Mouse (Mus musculus) kidney, adult 11 months (tissue): ENCODE results near the gene Gm20388.
A peak's percentile ranks its signal among the peaks of the same experiment; 100 is the strongest.

Experiments
- DNase-seq: peaks from one replicate; pipeline ENCODE4 v3.0.0; 2022

Gene Gm20388

DNA sequence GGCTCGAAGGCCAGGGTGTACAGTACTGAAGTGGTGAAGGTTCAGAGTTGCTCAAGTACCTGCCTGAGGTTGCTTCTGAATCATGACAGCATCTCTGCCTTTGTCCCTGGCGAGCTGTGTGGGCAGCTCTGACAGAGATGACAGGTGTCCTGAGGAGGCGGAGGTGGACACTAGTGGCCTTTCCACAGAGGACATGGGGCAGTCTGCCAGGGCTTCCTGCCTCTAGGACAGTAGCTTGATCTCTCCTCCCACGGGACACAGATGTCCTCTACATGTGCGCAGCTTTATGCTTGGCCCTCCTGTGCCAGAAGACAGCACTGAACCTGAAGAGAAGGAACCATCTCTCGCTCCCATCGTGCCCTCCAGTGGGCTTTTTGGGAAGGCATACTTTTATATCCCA, 222.5 kb downstream of the Gm20388 start:
- DNase-seq: peak; percentile 59

DNA sequence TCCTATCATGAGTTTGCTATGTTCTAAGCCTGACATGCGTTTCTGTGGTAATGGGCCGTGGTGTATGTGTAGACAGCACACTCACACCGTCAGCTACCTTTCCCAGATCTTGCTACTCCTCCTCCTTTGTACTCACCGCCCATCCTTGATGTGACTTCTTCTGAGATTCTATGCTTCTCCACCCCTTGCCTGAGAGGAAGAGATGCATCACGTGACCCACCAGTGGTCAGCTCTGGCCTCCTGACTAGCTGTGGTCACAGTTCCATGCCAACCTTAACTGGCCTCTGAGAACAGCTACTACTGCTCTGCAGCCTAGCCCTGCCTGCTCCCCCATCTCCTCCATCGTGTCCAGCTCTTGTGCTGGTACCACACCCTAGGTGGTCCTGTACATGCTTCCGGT, 225.0 kb downstream of the Gm20388 start:
- DNase-seq: no peak

DNA sequence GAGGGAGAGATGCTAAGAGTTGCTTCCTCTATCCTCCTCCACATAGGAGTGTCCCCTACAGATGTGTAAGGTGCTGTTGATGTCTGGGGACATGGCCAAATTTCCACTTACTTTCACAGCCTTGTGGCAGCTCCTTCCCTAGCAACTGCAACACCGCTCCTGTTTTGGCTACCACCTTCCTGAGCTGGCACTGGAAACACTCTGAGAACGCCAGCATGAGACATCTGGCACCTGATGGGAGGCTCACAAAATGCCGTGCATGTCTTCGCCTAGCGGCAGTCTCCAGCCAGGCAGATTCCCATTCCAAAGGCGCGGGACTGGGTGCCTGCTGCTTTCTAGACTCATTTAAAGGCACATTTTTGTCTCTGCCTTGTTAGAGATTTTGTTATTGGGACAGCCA, 226.0 kb downstream of the Gm20388 start:
- DNase-seq: no peak

DNA sequence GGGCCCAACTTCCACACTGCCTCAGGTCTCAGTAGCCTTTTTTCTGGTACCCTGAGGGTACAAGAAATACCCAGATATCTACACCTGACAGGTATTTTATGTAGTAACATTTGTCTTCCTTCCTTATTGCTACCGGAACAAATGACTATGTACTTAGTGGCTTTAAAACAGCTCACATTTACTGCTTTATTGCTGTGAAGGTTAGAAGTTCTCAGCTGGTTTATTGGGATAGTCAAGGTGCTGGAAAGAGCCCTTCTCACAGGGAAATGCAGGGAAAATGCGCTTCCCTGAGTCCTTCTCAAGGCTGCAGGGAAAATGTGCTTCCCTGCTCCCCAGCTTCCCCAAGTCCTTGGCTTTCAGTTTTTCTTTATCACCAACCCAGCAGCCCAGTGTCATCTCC, 228.3 kb downstream of the Gm20388 start:
- DNase-seq: no peak

DNA sequence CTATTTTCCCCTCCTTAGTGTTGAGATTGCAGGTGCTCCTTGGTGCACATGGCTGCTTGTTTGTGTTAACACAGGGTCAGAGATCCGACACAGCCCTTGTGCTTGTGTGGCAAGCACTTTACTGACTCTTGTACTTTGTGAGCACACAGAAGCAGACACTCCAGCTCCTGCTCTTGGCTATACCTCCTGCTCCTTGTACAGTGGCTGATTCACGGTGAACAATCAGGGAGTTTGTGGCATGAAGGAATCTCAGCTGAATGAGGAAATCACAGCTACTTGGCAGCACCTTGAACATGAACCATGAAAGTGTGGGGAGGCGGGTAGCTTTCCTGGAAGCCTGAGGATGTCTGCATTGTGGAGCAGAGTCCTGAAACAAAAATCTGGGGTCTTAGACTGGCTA, 230.1 kb downstream of the Gm20388 start:
- no peak for DNase-seq

DNA sequence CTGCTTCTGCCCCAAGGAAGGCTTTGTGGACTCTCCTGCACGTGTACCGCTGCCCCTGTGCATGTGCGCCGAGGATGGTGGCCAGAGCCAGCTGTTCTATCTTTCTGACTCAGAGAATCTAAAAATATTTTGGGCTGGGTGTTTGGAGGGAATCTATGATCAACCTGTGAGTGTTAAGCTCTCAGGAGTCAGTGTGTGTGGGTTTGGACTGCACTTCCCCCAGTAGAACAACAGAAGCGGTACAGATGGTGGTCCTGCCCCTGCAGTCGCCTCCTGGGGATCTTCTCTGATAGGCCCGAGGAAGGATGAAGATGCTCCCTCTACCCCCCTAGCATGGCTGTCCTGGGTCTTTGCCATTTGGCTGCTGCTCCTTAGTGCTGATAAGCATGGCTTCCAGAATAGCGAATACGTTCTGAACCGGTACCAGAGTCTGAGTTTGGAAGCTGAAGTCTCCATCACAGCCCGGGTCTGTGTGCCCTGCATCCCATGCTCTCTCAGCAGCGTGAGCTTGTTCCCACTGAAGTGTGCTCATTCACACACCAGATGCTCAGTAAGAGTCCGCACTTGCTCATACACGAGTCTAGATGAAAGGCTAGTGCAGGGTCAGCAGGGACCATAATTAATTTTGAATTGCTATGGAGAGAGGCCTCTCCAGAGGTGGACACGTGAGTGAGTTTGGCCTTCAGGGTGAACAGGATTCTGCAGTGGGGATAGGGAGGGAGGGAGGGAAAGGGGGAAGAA, 233.4 kb downstream of the Gm20388 start:
- DNase-seq: no peak

DNA sequence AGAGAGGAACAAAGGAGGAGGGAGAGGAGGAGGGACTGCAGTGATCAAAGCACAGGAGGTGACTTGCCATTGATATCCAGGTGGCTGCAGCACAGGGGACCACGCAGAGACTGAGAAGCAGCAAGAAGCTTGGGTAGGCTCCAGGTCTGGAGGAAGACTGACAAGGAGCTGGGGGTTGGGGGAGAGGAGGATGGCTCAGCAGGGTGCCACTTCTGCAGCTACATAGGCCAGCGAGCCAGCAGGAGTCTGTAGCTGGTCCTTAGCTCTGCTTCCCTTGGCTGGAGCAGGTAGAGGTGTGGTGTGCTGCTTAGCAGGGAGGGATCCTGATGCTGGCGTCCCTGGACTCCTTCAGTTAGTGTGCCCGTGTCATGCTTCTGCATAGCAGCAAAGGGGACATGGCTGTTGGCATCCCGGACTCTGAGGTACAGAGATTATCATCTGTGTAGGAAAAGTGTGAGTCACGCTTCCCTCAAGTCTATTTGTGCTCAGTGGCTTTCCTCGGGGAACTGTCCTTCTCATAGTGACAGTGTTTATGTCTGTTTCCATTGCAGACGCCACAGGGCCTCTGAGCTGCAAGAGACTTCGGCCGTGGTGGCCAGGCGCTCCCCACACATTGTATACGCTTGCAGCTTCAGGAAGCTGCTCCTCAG, 234.1 kb downstream of the Gm20388 start:
- DNase-seq: no peak

DNA sequence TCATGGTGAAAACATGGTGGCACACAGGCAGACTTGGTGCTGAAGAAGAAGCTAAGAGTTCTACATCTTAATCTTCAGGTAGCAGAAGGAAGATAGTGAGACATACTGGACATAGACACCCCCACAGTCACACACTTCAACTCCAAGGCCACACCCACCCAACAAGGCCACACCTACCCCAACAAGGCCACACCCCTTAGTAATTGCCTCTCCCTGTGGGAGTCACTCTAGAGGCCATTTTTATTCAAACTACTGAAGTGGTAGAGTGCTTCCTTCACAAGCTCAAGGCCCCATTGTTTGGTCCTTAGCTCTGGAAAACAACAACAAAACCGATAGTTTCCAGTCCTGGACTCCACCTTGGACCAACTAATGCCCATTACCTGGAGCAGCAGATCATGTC, 235.4 kb downstream of the Gm20388 start:
- DNase-seq: no peak

DNA sequence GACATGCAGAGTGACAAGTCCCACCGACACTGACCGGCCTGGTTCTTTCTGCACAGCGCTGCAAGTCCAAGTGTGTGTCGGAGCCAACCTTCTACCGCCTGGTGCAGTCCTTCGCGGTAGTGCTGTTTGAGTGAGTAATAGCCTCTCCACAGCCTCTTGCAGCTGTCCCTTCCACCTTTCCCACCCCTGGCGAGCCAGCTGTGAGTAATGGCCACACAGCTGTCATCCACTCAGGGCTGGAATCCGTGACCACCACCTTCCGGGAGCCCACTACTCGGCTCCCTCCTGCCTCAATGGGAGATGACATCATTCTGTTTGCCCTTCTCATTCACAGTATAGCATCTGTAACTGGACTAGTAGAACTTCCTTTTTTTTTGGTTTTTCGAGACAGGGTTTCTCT, 239.4 kb downstream of the Gm20388 start:
- no peak for DNase-seq

DNA sequence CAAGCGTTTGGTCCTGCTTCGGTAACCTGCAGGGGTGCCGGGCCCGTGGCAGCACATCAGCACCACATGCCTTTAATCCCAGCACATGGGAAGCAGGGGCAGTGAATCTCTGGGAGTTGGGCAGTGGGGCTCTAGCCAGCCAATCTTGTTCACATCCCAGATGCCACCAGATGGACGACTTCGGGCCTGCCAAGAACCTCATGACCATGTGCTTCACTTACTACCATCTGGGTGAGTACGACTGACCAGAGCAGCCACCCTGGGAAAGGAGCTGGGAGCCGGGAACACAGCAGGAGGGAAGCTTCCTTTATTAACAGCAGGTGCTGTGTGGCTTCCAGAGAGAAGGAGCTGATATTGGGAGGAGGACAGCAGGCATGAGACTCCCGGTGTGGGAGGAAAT, 240.5 kb downstream of the Gm20388 start:
- no peak for DNase-seq

DNA sequence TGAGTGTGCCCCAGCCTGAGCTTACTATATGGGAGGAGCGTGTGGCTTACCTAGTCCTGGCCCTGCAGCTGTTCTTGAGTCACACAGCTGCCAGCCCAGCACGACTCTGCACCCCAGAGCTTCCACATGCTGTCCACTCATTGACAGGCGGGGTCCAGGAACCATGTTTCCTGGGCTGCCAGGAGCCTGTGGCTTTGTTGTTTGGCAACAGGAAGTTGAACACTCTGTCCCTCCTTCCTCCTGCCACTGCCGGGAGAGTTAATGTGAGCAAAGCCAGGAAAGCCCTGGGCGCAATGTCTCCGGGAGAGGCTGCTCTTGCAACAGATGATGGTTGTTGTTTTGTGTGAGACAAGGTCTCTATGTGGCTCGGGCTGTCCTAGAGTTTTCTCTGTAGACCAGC, 242.0 kb downstream of the Gm20388 start:
- no peak for DNase-seq

DNA sequence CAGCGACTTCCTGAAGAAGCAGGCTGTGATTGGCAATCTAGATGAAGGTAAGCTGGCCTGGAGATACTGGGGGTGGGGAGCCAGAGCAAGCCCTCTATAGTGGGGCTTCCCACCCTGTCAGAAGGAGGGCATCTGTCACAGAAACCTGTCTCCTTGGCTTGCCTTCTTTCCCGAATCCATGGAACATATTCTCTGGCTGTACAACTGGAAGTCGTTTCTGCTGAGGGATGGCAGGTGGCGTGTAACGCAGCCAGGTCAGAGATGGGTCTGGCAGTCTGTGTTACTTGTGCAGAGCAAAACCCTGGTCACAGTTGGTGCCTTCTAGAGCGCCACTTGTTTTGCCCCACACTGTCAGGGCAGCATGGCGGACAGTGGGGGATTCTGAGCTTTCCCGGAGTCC, 249.7 kb downstream of the Gm20388 start:
- no peak for DNase-seq

DNA sequence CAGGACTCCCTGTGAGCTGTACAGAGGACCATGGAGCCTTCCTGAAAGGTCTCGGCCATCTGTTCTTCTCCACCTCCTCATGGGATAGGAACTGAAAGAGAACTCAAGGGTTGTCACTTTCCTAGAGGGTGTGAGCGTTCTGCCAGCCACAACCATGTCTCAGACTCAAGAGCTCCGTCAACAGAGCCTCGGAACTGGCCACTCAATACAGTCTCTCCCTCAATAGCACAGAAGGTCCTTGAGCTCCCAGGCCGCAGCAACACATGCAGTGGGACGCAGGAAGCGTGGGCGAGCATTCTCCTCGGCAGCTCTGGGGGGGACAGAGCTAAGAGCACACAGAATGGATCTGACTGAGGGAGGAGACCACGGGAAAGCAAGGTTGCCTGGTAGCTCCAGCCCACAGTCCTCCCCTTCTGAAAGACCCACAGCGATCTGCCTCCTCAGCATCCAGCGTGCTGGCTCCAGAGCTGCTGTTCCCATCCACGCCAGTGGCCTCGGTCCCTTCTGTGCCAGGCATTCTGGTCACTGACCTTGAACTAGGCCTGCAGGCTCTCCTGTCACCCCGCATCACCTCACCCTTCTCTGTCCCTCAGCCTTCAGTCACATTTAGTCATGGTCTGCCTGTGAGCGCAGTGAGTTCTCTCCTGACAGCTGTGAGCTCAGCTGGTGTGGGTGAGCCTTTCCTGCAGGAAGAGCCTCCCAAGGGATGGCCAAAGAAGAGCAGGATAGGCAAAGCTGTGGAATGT, 251.2 kb downstream of the Gm20388 start:
- DNase-seq: no peak

DNA sequence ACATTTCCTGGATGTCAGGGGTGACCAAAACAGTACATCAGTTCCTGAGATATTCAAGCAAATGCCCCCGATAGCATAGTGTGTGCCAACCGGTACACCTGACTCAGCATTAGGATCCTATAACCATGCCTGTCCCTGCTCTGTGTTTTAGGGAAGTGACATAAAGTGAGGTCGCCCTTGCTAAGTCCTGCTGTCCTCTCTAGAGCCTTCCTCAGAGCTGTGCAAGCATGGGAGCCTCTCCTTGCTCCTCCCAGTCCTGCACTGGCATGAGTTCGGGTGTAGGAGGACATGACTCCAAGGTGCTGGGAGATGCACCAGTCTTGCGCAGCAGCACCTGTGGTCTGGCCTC, 251.7 kb downstream of the Gm20388 start:
- no peak for DNase-seq

DNA sequence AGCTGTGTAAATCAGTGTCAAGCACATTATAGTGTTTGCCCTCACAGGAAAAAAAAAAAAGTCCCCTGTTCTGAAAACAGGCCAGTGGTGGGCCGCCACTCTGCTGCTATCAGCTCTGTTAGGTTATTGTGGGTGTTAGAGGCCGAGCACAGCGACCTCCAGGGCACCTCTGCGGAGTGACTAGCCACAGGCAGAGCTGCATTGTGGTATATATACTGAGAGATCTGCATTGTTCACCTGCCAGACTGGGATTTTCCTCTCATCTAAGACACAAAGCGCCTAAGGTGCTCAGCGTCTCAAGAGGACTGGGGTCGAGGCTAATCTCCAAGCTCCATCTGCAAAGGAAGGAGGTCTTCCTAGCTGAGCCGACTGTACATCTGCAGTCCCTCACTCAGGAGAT, 252.7 kb downstream of the Gm20388 start:
- DNase-seq: no peak

DNA sequence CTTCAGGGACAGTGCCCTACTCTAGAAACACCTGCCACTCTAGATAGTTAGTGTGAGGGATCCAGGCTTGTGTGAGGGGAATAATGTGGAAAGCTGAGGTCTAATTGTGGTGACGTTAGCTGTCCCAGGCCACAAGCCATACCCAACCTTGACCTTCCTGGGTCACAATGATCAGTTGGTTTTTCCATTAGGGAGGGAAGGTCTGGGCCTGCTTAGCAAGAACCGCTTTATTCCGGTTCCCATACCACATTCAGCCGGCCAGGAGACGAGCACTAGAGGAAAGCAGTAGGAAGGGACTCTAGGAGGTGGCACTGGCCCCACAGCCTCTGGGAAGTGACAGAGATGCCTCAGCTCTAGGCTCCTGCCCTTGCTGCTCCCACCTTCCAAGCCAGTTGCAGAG, 253.4 kb downstream of the Gm20388 start:
- DNase-seq: peak; percentile 55

DNA sequence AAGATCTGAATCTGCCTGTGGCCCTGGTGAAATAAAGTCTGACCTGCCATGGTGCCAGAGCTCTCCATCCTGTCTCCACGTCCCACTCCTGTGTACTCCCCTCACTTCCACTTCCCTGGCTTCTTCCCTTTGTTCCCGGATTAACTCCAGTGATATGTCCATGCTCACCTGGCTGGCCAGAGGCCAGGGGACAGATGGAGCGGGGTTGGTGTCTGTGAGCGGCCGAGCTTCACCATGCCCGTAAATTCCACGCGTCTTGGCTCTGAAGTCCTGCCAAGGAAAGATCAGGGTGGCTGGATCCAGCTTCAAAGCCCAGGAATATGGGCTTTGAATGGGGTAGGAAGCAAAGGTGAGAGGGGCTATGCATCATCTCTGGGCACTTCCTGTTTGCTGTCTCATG, 256.5 kb downstream of the Gm20388 start:
- DNase-seq: no peak

DNA sequence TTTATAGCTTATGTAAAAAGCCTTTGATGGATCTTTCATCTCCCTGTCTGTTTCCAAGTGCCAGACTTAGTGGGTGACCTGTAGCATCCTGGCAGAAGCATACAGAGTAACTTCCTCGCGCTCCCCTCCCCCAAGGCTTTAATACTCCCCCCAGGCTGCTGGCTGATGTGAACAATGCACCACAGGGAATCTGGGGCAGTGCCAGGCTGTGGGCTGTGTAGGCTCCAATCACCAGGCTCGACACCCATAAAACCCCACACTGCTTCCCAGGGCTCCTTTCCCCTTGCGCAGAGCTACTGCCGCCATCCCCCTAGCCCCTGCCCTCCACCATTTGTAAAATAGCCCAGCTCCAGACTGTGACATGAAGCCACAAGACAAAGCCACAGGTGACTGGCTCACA, 257.2 kb downstream of the Gm20388 start:
- DNase-seq: no peak

DNA sequence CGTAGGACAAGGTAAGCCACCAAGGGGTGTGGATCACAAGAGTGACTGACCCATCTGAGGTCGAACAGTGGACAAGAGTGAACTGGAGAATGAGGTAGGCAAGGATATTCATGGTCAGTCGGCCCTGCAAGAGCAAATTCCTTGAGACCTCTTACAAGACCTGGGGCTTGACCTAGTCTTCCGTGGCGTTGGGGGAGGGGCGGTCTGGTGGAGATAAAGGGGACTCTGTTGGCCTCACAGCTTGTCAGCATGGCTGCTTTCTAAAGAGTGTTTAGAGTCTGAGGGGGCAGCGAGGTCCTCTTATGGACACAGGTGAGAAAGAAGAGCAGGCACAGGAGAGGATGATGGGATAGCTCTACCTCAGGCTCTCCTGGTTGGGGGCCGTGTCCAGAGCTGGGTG, 258.5 kb downstream of the Gm20388 start:
- DNase-seq: no peak

DNA sequence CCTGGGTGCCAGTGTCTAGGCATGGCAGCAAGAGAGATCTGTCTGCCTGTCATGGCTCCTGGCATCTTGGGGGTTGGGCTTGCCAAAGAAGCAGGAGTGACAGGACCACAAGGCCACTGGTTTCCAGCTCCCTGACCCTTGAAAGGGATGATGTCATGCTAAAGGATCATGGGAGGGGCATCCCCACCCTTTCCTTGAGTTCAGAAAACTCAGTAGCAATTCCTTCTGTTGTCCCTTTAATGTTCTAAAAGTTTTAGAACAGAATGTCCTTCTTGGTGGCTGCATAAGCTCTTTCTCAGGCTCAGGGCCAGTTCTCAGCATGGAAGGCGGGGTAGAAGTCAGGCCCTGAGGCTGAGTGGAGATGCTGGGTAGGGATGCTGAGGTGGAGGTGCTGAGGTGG, 262.6 kb downstream of the Gm20388 start:
- DNase-seq: no peak

DNA sequence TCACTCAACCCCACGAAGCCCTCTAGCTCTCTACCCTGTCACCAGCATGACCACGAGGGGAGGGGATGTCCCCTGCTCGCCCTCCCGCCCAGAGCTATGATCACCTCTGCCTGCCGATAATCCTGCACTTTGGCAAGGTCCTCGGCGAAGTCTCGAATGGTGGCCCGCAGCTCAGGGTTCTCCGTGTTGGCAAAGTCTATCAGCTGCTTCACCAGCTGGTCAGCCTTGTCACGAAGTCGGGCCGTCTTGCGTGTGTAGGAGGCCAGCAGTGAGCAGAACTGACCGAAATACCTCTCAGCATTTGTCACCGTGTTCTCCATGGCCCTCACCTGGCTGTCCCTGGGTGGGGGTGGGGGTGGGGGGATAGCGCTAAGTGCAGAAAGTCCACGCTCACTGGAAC, 264.0 kb downstream of the Gm20388 start:
- no peak for DNase-seq

DNA sequence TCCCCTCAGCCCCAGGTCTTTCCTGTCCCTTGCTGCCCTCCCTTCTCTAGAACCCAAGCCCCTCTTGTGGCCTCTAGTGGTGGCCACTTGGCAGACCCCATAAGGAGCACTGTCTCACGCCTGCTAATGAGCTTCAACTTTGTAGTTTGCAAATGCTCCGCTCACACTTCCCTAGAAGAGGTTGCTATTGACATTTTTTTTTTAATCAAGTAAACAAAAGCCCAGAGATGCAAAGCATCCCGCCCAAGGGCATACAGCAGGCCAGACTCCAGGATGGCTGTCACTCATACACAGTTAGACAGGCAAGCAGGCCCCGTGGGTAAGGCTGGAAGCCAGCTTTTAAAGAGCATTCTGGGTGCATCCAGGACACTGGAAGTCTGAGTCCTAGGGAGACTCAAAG, 266.0 kb downstream of the Gm20388 start:
- DNase-seq: no peak

DNA sequence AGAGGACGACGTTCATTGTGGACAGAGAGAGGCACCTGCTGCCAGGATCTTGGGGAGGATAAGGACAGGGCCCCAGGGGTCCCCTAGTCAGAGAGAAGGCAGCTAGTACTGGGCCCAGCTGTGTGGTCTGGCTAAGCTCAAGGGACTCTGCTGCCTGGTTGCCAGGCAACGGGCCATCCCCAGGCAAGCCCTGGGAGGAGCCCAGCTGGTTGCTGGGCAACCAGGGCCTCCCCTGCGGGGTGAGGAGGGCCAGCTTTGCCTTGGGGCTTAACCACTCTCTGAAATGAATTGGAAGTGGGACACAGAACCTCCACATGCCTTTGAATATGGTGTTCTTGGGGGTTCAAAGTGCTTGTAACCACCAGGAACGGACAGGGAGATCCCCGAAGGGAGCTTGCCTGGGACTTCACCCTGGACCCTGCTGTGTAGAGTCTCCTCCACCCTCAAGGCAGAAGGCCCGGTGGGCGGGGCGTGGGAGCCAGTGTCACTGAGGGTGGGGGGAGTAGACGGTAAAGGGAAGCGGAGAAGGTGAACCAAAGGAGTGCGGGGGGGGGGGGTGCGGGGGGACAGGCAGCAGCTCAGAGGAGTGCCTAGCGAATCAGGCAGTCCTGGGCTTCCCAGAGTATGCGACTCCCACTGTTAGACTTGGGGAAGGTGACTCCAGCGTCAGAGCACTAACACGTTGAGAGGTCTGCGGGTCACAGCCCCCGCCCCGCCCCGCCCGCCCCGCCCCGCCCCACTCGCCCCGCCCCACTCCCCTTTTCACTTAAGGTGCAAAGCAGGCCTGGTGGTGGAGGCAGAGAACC, 266.9 kb downstream of the Gm20388 start, which contains the start of gene Fam92b:
Gene Fam92b (minus strand): TSS at position 149 of the 806 bp plus-strand sequence.
- DNase-seq: no peak
